Mouse (Mus musculus) c-Kit-positive CD71-negative TER-119-negative erythroid progenitor cells, embryonic 14.5 days (primary cell): ENCODE data around the gene Ccr2.
"Not testable (repeated sequence)": the region's sequence is repeated elsewhere in the genome, so short reads cannot be mapped to it uniquely, and the experiment has no call there.

Experiments used
- DNase-seq: peaks from one replicate; pipeline ENCODE4 v3.0.0-alpha.2; 2013; ENCODE audit warnings: low read depth

Ccr2 gene

GRCm38 (mm10) chr9:124101723-124102122 lies at the start of gene Ccr2:
Ccr2 (plus strand) TSS chr9:124101950.
- DNase-seq = no peak

- no peak for DNase-seq
Observed at GRCm38 (mm10) chr9:124053532-124053931, 48.2 kb upstream of the Ccr2 start.

- DNase-seq = no peak
Observed at GRCm38 (mm10) chr9:124056158-124056709, 45.5 kb upstream of the Ccr2 start.

- no peak for DNase-seq
Observed at GRCm38 (mm10) chr9:124059660-124060352, 41.9 kb upstream of the Ccr2 start.

- not testable (repeated sequence) for DNase-seq
Observed at GRCm38 (mm10) chr9:124061474-124062432, 40.0 kb upstream of the Ccr2 start.

GRCm38 (mm10) chr9:124066572-124067103 lies 35.1 kb upstream of the Ccr2 start:
- no peak for DNase-seq

GRCm38 (mm10) chr9:124068098-124069058 lies 33.4 kb upstream of the Ccr2 start:
- no peak for DNase-seq

- DNase-seq = no peak
Observed at GRCm38 (mm10) chr9:124071506-124071905, 30.2 kb upstream of the Ccr2 start.

- no peak for DNase-seq
Observed at GRCm38 (mm10) chr9:124079803-124080202, 21.9 kb upstream of the Ccr2 start.

GRCm38 (mm10) chr9:124080471-124080870 lies 21.3 kb upstream of the Ccr2 start:
- not testable (repeated sequence) for DNase-seq

GRCm38 (mm10) chr9:124090441-124090840 lies 11.3 kb upstream of the Ccr2 start:
- no peak for DNase-seq

- no peak for DNase-seq
Observed at GRCm38 (mm10) chr9:124099127-124099526, 2.6 kb upstream of the Ccr2 start.

GRCm38 (mm10) chr9:124100357-124100756 lies 1.4 kb upstream of the Ccr2 start:
- DNase-seq = no peak

- DNase-seq = no peak
Observed at GRCm38 (mm10) chr9:124103199-124103598, 1.4 kb downstream of the Ccr2 start.

GRCm38 (mm10) chr9:124105196-124105595 lies 3.4 kb downstream of the Ccr2 start:
- no peak for DNase-seq

- no peak for DNase-seq
Observed at GRCm38 (mm10) chr9:124107232-124107631, 5.5 kb downstream of the Ccr2 start.

GRCm38 (mm10) chr9:124108356-124109127 lies 6.8 kb downstream of the Ccr2 start:
- no peak for DNase-seq

- no peak for DNase-seq
Observed at GRCm38 (mm10) chr9:124111997-124112396, 10.2 kb downstream of the Ccr2 start.

GRCm38 (mm10) chr9:124112591-124113239 lies 11.0 kb downstream of the Ccr2 start:
- DNase-seq = no peak

- no peak for DNase-seq
Observed at GRCm38 (mm10) chr9:124113777-124114176, 12.0 kb downstream of the Ccr2 start.
